Mouse (Mus musculus): ENCODE measurements around the gene Igf2bp1. TPM values are rescaled to one million over a fixed set of nuclear protein-coding genes. Genes with fewer than 3 reads are reported as not detected.

Igf2bp1 gene
- polyA plus RNA-seq, 1 experiment from 2014 or later = 14.6 TPM

DNA sequence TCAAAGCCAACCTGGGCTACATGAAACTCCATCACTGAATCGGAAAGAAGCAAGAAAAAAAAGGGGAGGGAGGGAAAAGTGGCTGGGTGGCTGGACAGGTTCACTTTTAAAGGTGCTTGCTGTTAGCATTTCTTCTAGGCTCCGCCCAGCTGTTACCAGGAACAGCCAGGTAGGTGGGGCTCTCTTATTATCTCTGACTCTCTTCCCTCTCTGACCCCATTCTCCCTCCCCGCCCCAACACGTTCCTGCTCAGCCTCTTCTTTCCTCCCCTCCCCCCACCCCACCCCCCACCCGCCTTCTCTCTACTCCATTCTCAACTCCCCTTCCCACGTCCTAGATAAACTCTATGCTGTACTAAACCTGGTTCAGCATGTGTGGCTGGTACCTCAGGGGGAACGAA lies 94.2 kb downstream of the Igf2bp1 start:
- Histone ChIP-seq H3K9ac (no peak overlapping the region), H3K27me3 (replicated peaks) (peaks cover 50% of the 10 kb centered on the region), H3K4me2 (no peak overlapping the region), H3K4me1 (peaks cover 20% of the 10 kb centered on the region), H3K9me3 (no peaks in the 10 kb centered on the region), H3K27ac (no peak overlapping the region), H3K36me3 (replicated peaks) (no peaks in the 10 kb centered on the region), H3K4me3 (no peak overlapping the region)
- ATAC-seq (replicated peaks) = no peak
- WGBS = 23% methylated on average over 6 of the region's 7 CpGs

DNA sequence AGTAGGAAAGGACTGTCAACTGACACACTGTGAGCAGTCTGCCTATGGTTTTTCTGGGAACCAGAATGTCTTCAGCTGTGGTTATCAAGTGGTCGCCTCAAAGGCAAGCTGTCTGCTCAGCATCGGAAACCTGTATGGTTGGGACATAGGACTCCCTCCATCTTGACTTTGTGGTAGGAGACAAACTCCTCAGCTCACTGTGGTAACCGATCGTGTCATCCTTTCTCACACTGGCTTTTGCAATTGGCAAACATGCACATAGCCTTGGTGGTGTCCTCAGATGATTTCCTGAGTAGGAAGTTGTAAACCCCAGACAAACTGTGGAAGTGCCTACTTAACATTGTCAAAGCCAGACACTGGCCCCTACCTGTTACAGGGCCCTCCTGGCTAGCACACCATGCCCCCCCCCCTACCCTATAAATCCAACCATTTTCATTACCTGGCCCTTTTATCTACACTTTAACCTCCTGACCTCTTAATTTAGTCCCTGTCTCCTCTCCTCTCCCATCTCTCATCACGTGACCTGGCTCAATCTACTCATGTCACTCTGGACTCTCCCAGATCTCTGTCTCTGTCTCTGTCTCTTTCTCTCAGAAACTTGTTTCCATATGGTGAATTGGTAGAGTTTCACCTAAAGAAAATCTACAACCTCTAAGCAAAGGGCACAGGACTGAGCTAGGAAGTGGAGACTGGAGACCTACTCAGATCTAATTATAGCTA lies 97.8 kb downstream of the Igf2bp1 start:
- no peak for ATAC-seq (replicated peaks)
- H3K4me1 ChIP-seq = no peaks in the 10 kb centered on the region
- no peak overlapping the region for H3K4me2 ChIP-seq

More for the DNA sequence above, 97.8 kb downstream of the Igf2bp1 start:
- Histone ChIP-seq H3K9me3 (no peaks in the 10 kb centered on the region), H3K27me3 (replicated peaks) (peaks cover 20% of the 10 kb centered on the region), H3K36me3 (replicated peaks) (no peaks in the 10 kb centered on the region), H3K9ac (no peak overlapping the region), H3K27ac (no peak overlapping the region), H3K4me3 (no peak overlapping the region)
- WGBS = 89% methylated on average over 5 of the region's 5 CpGs

Small RNA genes within 50 kb of the gene (microRNA-seq; reads per million reads assigned to microRNA genes)
- gene Mir3063 = not detected

Other genes with a start within 250 kb of the Igf2bp1 start
- gene Phospho1, start 181.4 kb downstream of the Igf2bp1 start, polyA plus RNA-seq (2015; fragmentation: Nextera tagmentation; extraction: Ambion mirVana) = not detected in 2 replicates
- gene Gngt2, start 168.7 kb downstream of the Igf2bp1 start, polyA plus RNA-seq (2015; fragmentation: Nextera tagmentation; extraction: Ambion mirVana) = 2.8 and 3.6 TPM in 2 replicates
- 2.0 and 2.9 TPM in 2 replicates for gene Abi3, start 163.5 kb downstream of the Igf2bp1 start, polyA plus RNA-seq (2015; fragmentation: Nextera tagmentation; extraction: Ambion mirVana)
- gene B4galnt2, start 91.0 kb downstream of the Igf2bp1 start, polyA plus RNA-seq (2015; fragmentation: Nextera tagmentation; extraction: Ambion mirVana) = not detected in 2 replicates
- gene Gip, start 18.6 kb upstream of the Igf2bp1 start, polyA plus RNA-seq (2015; fragmentation: Nextera tagmentation; extraction: Ambion mirVana) = not detected in 2 replicates
- gene Snf8, start 28.9 kb upstream of the Igf2bp1 start, polyA plus RNA-seq (2015; fragmentation: Nextera tagmentation; extraction: Ambion mirVana) = 137 TPM in 2 replicates
- gene Ube2z, start 59.4 kb upstream of the Igf2bp1 start, polyA plus RNA-seq (2015; fragmentation: Nextera tagmentation; extraction: Ambion mirVana) = 41.4 and 44.0 TPM in 2 replicates
- 546 and 607 TPM in 2 replicates for gene Atp5g1, start 69.7 kb upstream of the Igf2bp1 start, polyA plus RNA-seq (2015; fragmentation: Nextera tagmentation; extraction: Ambion mirVana)
- gene Calcoco2, start 106.0 kb upstream of the Igf2bp1 start, polyA plus RNA-seq (2015; fragmentation: Nextera tagmentation; extraction: Ambion mirVana) = not detected in 2 replicates
- 0.14 and 0.26 TPM in 2 replicates for gene Ttll6, start 127.8 kb upstream of the Igf2bp1 start, polyA plus RNA-seq (2015; fragmentation: Nextera tagmentation; extraction: Ambion mirVana)
- not detected in 2 replicates for gene Hoxb13, start 188.4 kb upstream of the Igf2bp1 start, polyA plus RNA-seq (2015; fragmentation: Nextera tagmentation; extraction: Ambion mirVana)

All from midbrain, embryonic 15.5 days (tissue).